Mouse (Mus musculus) stomach, embryonic 16.5 days (tissue): ENCODE data around the gene Znrf3. TPM values are rescaled to one million over a fixed set of nuclear protein-coding genes. Genes with fewer than 3 reads are reported as not detected.

ENCODE experiments used
- ATAC-seq: fragments of 200-750 bp; cut with Nextera tagmentation; 2 replicates; pipeline ENCODE4 v1.8.0; 2017; ENCODE audit warnings: moderate number of reproducible peaks, moderate TSS enrichment; ENCODE audit not compliant: insufficient read depth, low FRiP score
- H3K27ac ChIP-seq: fragments of 300-500 bp; sonication (generic); 2 replicates; pipeline ENCODE4 v1.5.1; 2014; ENCODE audit warnings: low read length
- H3K27me3 ChIP-seq: fragments of 300-500 bp; sonication (generic); 2 replicates; pipeline ENCODE4 v1.6.1; 2014; ENCODE audit warnings: low read length, control low read depth, mixed read lengths; ENCODE audit not compliant: control insufficient read depth, insufficient read depth
- H3K36me3 ChIP-seq: fragments of 300-500 bp; sonication (generic); 2 replicates; pipeline ENCODE4 v1.6.1; 2014; ENCODE audit warnings: low read length; ENCODE audit not compliant: control insufficient read depth, insufficient read depth
- H3K4me1 ChIP-seq: fragments of 300-500 bp; sonication (generic); 2 replicates; pipeline ENCODE4 v1.6.1; 2014; ENCODE audit warnings: low read length, control low read depth, mixed read lengths; ENCODE audit not compliant: control insufficient read depth, insufficient read depth
- H3K4me2 ChIP-seq: fragments of 300-500 bp; sonication (generic); 2 replicates; pipeline ENCODE4 v1.6.1; 2014; ENCODE audit warnings: low read depth, low read length, mixed read lengths
- H3K4me3 ChIP-seq: fragments of 300-500 bp; sonication (generic); replicated peaks from 2 replicates; pipeline ENCODE4 v1.5.1; 2014; ENCODE audit warnings: mild to moderate bottlenecking, low read length
- H3K9ac ChIP-seq: fragments of 300-500 bp; sonication (generic); 2 replicates; pipeline ENCODE4 v1.6.1; 2014; ENCODE audit warnings: low read length
- H3K9me3 ChIP-seq: fragments of 300-500 bp; sonication (generic); replicated peaks from 2 replicates; pipeline ENCODE4 v1.6.1; 2016; ENCODE audit warnings: low read length, control low read depth; ENCODE audit not compliant: control insufficient read depth
- WGBS: fragments of 180-500 bp; shearing (Covaris S2); extraction: QIAGEN DNeasy Blood & Tissue Kit; methylation state at CpG from one replicate; pipeline ENCODE4 v1.1.7; 2014; 5-methylcytosine and 5-hydroxymethylcytosine counted together
- polyA plus RNA-seq: library from polyadenylated mRNA; unstranded; fragments of >200 nt; fragmentation: Nextera tagmentation; extraction: Ambion mirVana; gene quantifications from 2 replicates; pipeline ENCODE4 v1.2.1, GENCODE M21; 2015

The Znrf3 gene
- polyA plus RNA-seq, 1 experiment from 2014 or later: 13.3 TPM

DNA sequence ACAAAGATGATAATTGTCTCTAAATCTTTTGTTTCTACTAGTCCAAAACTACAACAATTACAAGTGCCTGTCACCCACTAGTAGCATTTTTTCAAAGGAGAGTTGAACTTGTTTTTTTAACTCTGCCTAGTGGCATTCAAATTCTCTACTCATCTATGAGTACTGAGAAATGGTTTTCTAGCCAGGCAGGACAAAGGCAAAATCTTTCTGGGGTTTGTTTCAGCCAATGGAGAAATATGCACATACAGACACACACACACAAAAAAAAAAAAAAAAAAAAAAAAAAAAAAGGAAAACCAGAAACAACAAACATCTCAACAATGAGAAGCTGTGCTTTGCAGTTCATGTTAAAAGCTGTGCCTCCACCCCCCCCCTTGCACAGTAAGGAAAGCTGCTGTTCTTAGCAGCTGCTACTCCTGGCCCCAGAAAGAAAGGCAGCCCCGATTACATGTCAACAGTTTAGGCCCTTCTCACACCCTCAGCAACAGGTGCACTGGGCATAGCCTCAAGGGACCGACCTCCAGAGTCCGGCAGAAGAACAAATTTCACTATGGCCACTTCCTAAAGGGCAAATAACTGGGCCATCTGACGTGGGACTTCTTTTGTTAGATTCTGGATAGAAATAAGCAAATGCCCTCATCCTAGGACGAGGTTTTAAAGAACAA lies 167.2 kb downstream of the Znrf3 start:
- H3K27ac ChIP-seq: no peak overlapping the region
- peaks cover 5% of the 10 kb centered on the region; the same call in 1 of the 2 replicates for H3K36me3 ChIP-seq
- no peak overlapping the region for H3K4me3 ChIP-seq
- peaks cover 5% of the 10 kb centered on the region; the same call in 1 of the 2 replicates for H3K4me1 ChIP-seq
- WGBS: 82% methylated on average over 5 of the region's 5 CpGs
- no peak overlapping the region for H3K9ac ChIP-seq
- ATAC-seq: no peak
- H3K27me3 ChIP-seq: no peaks in the 10 kb centered on the region
- H3K4me2 ChIP-seq: no peak overlapping the region
- H3K9me3 ChIP-seq: no peaks in the 10 kb centered on the region

DNA sequence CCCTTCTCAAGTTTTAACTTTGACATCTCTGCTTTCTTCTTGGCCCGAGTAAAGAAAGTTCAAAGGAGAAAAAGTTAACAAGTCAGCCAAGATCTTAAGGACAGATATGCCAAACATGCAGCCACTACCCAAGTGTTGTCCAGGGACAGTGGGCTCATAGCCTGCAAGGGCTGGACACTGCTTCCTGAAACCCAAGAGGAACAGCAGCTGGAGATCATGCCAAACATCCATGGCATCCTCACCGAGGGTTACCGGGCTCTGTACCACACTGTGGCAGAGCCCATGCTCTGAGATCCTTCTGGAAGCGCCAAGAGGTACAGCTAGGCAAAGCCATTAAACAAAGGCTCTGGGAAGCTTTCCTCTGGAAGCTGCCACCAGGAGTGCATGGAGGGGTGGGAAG lies 169.4 kb downstream of the Znrf3 start:
- Histone ChIP-seq H3K4me2 (no peak overlapping the region), H3K36me3 (no peaks in the 10 kb centered on the region), H3K27me3 (no peaks in the 10 kb centered on the region), H3K4me1 (peaks cover 5% of the 10 kb centered on the region; the same call in 1 of the 2 replicates), H3K4me3 (no peak overlapping the region), H3K9me3 (no peaks in the 10 kb centered on the region), H3K27ac (no peak overlapping the region), H3K9ac (no peak overlapping the region)
- ATAC-seq: no peak
- WGBS: 79% methylated on average over 4 of the region's 4 CpGs

DNA sequence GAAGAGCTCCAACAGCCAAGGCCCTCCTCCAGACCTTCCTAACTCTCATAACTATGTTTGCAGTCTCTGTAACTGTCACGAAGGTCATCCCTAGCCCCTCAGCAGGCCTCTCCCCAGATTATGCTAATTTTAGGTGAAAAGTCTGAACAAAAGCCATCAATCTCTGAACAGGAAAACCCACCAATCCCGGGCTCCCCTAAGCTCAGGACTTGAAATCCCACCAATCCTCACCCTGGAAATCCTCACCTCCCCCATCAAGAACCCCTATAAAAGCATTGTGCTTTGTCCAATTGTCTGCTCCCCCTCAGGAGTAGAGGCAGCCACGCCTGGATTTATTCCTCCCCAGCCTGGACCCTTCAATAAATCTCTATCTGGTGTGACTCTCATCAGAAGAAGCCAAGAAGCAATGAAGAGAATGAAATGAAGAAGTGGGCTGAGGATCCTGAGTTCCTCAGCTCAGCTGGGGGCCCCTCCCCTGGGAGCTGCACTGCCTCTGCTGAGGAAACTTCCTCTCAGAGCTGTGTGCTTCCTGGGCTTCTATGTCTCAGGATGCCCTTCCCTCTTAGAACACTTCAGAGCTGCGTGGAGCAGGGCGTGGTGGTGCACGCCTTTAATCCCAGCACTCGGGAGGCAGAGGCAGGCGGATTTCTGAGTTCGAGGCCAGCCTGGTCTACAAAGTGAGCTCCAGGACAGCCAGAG lies 172.0 kb downstream of the Znrf3 start:
- ATAC-seq: no peak

DNA sequence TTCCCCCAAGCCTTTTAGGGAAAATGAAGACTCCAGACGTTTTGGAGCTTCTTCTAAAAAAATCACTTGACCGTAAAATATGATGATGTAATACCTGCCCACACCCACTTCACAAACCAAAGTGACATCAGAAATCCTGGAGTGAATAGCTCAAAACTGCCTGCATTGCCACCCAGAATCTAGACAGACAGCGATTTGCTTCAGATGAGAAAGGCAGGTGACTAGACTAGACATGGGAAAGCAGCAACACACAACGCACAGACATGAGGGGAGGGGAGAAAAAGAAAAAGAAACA lies 172.6 kb downstream of the Znrf3 start:
- H3K27me3 ChIP-seq: no peaks in the 10 kb centered on the region
- H3K9me3 ChIP-seq: no peaks in the 10 kb centered on the region
- no peak overlapping the region for H3K27ac ChIP-seq
- 51% methylated on average over 4 of the region's 4 CpGs for WGBS
- H3K4me1 ChIP-seq: 0 out of 2 replicates have a peak, but pooled peaks cover 3% of the 10 kb centered on the region
- H3K4me3 ChIP-seq: no peak overlapping the region
- ATAC-seq: no peak
- H3K36me3 ChIP-seq: no peaks in the 10 kb centered on the region
- H3K9ac ChIP-seq: no peak overlapping the region
- no peak overlapping the region for H3K4me2 ChIP-seq

More for the DNA sequence above, 172.0 kb downstream of the Znrf3 start:
- Histone ChIP-seq H3K4me3 (no peak overlapping the region), H3K4me2 (no peak overlapping the region), H3K27ac (no peak overlapping the region), H3K36me3 (no peaks in the 10 kb centered on the region), H3K4me1 (0 out of 2 replicates have a peak, but pooled peaks cover 3% of the 10 kb centered on the region), H3K9ac (no peak overlapping the region), H3K9me3 (no peaks in the 10 kb centered on the region), H3K27me3 (no peaks in the 10 kb centered on the region)
- WGBS: 76% methylated on average over 9 of the region's 9 CpGs

DNA sequence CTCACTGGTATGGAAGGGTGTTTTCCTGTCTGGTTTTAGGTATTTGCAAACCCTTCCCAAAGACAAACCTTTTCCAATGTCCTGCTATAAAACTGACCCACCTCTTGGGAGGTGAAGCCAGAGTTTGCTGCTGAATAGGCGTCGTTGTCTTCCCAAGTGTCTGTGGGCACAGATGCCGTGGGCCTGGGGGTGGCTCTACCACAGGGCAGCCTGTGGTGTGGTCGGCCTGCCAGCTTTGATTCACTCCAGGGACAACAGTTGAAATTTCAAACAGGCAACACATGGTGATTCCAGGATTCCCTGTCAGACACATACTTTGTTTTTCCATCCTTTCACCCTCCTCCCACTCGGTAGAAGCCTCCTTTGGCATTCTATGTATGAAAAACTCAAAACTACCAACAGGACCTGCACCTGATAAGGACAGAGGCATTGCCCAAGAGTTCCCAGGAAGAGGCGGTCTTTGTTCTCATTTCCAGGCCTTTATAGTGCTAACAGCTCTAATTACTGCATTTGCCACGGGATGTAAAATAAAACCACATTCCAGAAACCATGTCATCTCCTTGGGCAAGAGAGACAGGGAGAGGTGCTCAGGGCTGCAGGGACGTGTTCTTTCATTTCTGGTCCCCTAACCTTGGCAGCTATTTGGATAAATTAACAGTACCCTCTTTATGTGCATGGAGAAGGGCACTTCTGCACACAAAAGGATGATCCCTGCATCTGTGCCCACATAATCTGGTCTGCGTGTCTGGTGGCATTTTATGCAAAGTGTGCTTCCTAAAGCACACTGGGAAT lies 173.2 kb downstream of the Znrf3 start:
- no peak overlapping the region for H3K4me2 ChIP-seq
- H3K27me3 ChIP-seq: no peaks in the 10 kb centered on the region
- H3K4me1 ChIP-seq: 0 out of 2 replicates have a peak, but pooled peaks cover 3% of the 10 kb centered on the region
- no peaks in the 10 kb centered on the region for H3K36me3 ChIP-seq
- no peaks in the 10 kb centered on the region for H3K9me3 ChIP-seq
- ATAC-seq: no peak
- 64% methylated on average over 9 of the region's 9 CpGs for WGBS
- H3K27ac ChIP-seq: no peak overlapping the region
- no peak overlapping the region for H3K4me3 ChIP-seq
- no peak overlapping the region for H3K9ac ChIP-seq

DNA sequence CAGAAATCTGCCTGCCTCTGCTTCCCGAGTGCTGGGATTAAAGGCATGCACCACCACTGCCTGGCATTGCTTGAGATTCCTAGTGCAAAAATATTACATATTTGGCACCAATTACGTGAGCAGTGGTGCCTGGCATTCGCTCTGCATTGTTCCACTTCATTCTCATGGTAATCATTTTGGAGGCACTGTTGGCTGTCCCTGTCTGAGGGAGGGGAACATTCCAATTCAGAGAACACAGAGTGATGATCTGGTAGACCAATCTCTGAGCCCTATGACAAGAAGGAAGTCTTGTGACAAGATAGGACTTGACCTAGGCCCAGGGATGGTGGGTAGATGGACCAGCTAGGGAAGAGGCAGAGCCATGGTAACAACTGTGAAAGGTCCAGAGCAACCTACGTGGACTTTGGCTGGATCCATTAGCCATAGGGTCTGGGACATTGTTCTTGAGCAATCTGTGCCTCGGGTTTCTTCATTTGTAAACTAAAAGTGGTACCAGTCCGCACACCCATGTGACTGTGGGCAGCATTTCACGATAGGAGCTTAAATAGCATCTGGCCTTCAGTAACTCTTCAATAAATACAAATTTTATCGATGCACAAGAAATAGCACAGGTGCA lies 174.7 kb downstream of the Znrf3 start:
- Histone ChIP-seq H3K36me3 (no peaks in the 10 kb centered on the region), H3K4me1 (0 out of 2 replicates have a peak, but pooled peaks cover 3% of the 10 kb centered on the region), H3K4me3 (no peak overlapping the region), H3K9me3 (no peaks in the 10 kb centered on the region), H3K27ac (no peak overlapping the region), H3K4me2 (no peak overlapping the region), H3K27me3 (no peaks in the 10 kb centered on the region), H3K9ac (no peak overlapping the region)
- 84% methylated on average over 8 of the region's 8 CpGs for WGBS
- ATAC-seq: no peak

DNA sequence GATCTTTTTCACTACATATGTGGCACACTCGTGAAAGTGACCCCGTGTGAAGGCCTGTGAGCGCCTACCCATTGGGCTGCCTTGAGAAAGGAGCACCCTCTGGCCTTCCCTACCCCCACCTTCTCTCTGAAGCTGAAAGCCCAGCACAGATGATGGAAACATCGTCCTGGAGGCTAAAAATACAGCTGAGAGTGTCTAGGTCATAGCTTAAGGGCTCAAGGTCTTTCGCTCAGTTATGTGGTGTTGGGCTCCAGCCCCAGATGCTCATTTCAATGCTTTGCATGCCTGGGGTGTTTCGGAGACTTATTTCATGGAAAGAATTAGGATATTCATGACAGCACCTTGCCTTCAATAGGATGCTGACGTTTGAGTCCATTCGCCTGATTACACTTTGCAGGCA lies 178.9 kb downstream of the Znrf3 start:
- Histone ChIP-seq H3K9ac (no peak overlapping the region), H3K4me3 (no peak overlapping the region), H3K4me1 (peaks cover 4% of the 10 kb centered on the region; the same call in 1 of the 2 replicates), H3K9me3 (no peaks in the 10 kb centered on the region), H3K36me3 (no peaks in the 10 kb centered on the region), H3K27me3 (no peaks in the 10 kb centered on the region), H3K4me2 (no peak overlapping the region), H3K27ac (no peak overlapping the region)
- ATAC-seq: no peak
- WGBS: 78% methylated on average over 8 of the region's 8 CpGs

DNA sequence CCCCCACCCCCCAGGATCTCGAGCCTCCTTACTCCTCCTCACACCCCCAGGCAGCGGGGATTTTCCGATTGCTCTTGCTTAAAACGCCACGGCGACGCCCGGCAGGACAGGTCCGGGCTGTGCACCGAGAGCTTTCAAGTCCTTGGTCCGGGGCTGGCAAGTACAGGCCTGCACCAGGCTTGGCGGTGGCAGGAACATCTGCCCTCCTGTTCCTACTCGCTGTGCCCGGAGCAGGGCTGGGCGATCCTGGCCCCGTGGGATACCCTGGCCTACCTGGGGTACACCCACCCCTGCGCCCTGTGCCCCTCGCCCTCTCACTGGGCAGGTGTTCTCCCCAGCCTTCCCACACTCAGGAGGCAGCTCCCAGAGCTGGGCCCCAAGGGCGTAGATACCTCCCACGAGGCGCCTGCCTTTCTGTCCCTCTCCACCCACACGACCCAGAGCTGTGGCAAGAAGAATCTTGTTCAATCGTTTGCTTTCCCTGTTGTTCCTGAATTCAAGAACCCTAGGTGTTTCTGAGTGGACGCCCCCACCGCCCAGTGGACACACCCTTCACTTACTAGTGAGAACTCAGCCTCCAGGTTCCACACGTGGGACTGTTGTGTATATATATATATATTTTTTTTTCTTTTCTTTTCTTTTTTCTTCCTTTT lies 181.4 kb downstream of the Znrf3 start:
- Histone ChIP-seq H3K9ac (0 out of 2 replicates have a peak overlapping the region, but pooled peaks have one; percentile 17), H3K4me3 (no peak overlapping the region), H3K27ac (peak overlapping the region; percentile 78), H3K9me3 (no peaks in the 10 kb centered on the region), H3K27me3 (no peaks in the 10 kb centered on the region), H3K4me1 (peaks cover 13% of the 10 kb centered on the region), H3K36me3 (no peaks in the 10 kb centered on the region), H3K4me2 (no peak overlapping the region)
- ATAC-seq: peak; percentile 12; the same call in 1 of the 2 replicates
- WGBS: 62% methylated on average over 26 of the region's 26 CpGs
